Mouse (Mus musculus): Measurements from ENCODE around the gene Polr1e. TPM values are rescaled to one million over a fixed set of nuclear protein-coding genes. Genes with fewer than 3 reads are reported as not detected.
A peak's percentile ranks its signal among the peaks of the same experiment; 100 is the strongest.
"Not testable (repeated sequence)": the region's sequence is repeated elsewhere in the genome, so short reads cannot be mapped to it uniquely, and the experiment has no call there.

Gene Polr1e
- polyA plus RNA-seq, 1 experiment from 2014 or later = 36.7 TPM

DNA sequence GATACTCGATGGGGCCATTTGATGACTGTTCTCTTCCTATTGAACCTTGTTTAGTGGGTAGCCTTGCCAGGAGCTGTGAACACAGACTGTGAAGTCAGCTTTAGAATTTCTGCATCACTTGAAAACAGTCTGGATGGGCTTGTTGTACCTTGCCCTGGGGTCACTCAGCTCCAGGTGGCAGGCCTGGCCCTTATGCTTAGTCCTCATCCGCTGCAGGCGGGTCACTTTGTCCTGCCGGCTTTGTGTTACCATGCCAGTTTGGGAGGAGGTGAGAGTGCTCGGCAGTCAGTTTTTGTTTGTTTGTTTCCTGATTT is 36.5 kb upstream of the Polr1e start:
- H3K4me3 ChIP-seq = peak overlapping the region; percentile 48
- H3K4me2 ChIP-seq = peak overlapping the region; percentile 71
- H3K4me1 ChIP-seq (replicated peaks) = peaks cover 19% of the 10 kb centered on the region
- peak overlapping the region; percentile 49; the same call in 1 of the 2 replicates for H3K9ac ChIP-seq
- 21% methylated on average over 5 of the region's 5 CpGs for WGBS
- no peaks in the 10 kb centered on the region for H3K27me3 ChIP-seq
- no peaks in the 10 kb centered on the region for H3K36me3 ChIP-seq
- no peak overlapping the region for H3K27ac ChIP-seq (replicated peaks)
- H3K9me3 ChIP-seq = no peaks in the 10 kb centered on the region
- ATAC-seq (ENCODE audit: low FRiP score, low read depth) = no peak

DNA sequence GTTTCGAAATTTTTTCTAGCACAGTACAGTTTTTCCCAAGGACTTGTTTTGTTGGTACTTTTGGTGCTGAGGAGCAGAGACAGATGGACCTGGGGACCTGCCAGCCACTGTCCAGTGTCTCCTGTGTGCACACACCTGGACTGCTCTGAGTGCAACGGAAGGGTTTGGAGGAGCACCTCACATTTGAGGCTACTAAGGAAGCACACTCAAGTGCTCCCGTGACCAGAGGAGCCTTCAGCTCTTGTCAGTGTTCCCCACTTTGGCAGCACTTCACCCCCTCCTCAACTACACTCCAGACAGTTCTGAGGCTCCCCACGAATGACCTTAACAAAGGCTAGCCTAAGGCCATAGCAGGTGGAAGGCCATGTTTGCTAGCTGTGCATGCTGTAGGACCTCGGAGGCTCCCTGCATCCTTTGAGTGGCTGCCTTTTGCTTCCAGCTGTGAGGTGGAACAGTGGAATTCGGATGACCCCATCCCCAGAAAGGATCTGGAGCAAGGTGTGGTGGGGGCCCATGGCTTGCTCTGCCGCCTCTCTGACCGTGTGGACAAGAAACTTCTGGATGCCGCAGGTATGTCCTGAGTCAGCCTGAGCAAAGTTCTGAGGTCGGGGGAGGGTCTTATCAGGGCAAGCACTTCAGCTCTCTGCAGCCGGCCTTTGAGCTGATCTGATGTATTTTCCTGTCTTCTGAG is 35.8 kb upstream of the Polr1e start:
- 79% methylated on average over 11 of the region's 11 CpGs for WGBS
- no peak overlapping the region for H3K4me3 ChIP-seq
- ATAC-seq (ENCODE audit: low FRiP score, low read depth) = no peak
- peaks cover 19% of the 10 kb centered on the region for H3K4me1 ChIP-seq (replicated peaks)
- 0 out of 2 replicates have a peak overlapping the region, but pooled peaks have one; percentile 49 for H3K9ac ChIP-seq
- no peak overlapping the region for H3K4me2 ChIP-seq
- no peaks in the 10 kb centered on the region for H3K9me3 ChIP-seq
- H3K36me3 ChIP-seq = no peaks in the 10 kb centered on the region
- H3K27me3 ChIP-seq = no peaks in the 10 kb centered on the region
- H3K27ac ChIP-seq (replicated peaks) = no peak overlapping the region

DNA sequence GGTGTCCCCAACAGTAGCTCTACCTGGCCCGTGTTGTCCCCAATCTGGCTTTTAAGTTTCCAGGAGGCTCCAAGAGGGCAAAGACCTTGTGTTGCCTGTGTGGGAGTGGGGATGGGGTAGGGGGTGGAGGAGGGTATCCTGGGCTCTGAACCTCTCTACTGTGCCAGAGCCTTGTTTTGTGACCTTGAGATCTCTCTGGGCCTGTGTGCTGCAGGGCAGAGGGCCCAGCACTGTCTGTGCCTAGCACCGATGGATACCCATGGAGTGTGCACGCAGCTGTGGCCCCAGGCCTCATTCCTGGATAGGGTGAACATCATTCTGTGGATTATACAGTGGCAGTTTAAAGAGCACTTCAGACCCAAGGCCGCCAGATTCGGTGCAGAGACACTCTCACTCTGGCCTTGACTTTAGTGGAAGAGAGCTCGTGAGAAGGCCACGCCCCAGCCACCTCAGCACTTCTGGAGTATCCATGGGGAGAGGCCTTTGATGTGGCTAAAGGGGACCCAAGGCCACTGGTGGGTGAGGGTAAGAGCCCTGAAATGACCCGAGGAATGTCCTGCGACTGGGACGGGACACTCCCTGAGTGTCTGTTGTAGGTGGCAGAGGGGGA is 35.1 kb upstream of the Polr1e start:
- Histone ChIP-seq H3K9ac (no peak overlapping the region), H3K4me2 (no peak overlapping the region), H3K27me3 (no peaks in the 10 kb centered on the region), H3K9me3 (no peaks in the 10 kb centered on the region), H3K4me3 (no peak overlapping the region), H3K36me3 (no peaks in the 10 kb centered on the region), H3K4me1 (replicated peaks) (peaks cover 19% of the 10 kb centered on the region), H3K27ac (replicated peaks) (no peak overlapping the region)
- no peak for ATAC-seq (ENCODE audit: low FRiP score, low read depth)
- WGBS = 91% methylated on average over 10 of the region's 10 CpGs

DNA sequence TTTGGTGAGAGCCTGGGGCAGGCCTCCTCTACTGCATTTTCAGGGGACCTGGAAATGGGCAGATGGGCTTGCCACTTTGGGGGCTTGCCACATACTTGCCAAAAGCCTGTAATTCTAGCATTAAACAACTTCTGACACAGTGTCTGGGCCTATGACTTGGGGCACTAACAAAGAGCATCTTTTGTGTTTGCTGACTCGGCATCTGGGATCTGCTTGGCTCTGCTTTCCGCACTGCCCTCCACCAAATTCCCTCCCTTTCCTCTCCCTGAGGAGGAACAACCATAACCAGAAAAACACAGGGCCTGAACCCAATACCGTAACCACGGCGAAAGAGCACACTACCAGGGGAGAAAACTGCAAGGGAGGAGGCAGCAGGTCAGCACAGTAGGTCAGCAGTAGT is 27.8 kb upstream of the Polr1e start:
- H3K36me3 ChIP-seq = peaks cover 17% of the 10 kb centered on the region; the same call in 1 of the 2 replicates
- no peak overlapping the region for H3K4me3 ChIP-seq
- 93% methylated on average over 5 of the region's 5 CpGs for WGBS
- H3K4me2 ChIP-seq = no peak overlapping the region
- H3K9ac ChIP-seq = no peak overlapping the region
- no peak overlapping the region for H3K27ac ChIP-seq (replicated peaks)
- H3K4me1 ChIP-seq (replicated peaks) = no peaks in the 10 kb centered on the region
- H3K9me3 ChIP-seq = no peaks in the 10 kb centered on the region
- no peaks in the 10 kb centered on the region for H3K27me3 ChIP-seq
- no peak for ATAC-seq (ENCODE audit: low FRiP score, low read depth)

DNA sequence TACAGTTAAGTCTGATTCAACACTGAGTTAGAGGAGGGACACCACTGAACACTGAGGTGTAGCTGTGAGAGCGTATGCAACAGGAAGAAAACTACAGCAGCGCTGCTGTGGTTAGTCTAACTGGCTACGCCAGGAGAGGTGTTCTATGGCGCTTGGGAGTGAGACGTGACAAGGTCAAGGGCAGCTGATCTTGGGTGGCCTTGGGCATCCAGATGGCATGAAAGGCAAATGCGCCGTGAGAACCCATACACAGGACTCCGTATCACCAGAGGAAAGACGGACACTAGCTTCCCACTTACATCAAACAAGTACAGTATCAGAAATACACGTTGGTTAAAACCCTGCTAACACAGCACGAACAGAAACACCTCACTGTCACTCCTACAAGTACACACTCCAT is 26.1 kb upstream of the Polr1e start:
- peaks cover 17% of the 10 kb centered on the region; the same call in 1 of the 2 replicates for H3K36me3 ChIP-seq
- H3K27ac ChIP-seq (replicated peaks) = not testable (repeated sequence)
- 93% methylated on average over 11 of the region's 11 CpGs for WGBS

DNA sequence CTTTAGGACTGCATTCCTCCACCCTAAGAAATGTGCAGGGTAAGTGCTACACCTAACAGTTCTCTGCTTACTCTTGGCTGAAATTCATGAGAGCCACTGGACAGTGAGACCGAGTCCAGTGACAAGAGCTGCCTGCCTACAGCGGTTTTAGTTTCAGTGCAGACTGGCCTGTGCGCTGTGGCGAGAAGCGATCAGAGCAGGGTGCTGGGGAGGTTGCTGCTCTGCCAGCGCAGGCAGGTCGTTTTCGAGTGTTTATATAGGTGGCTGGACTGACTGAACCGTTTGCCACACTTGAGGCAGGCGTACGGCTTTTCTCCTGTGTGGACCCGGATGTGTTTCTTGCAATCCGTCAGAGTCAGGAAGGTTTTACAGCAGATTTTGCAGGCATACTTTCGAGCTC is 25.2 kb upstream of the Polr1e start:
- not testable (repeated sequence) for H3K9ac ChIP-seq; H3K4me1 ChIP-seq (replicated peaks); H3K4me2 ChIP-seq; H3K27ac ChIP-seq (replicated peaks); H3K9me3 ChIP-seq; H3K27me3 ChIP-seq; H3K4me3 ChIP-seq; ATAC-seq (ENCODE audit: low FRiP score, low read depth)
- WGBS = 95% methylated on average over 14 of the region's 14 CpGs
- peaks cover 17% of the 10 kb centered on the region; the same call in 1 of the 2 replicates for H3K36me3 ChIP-seq

More for the DNA sequence above, 26.1 kb upstream of the Polr1e start:
- not testable (repeated sequence) for H3K4me3 ChIP-seq; H3K27me3 ChIP-seq; ATAC-seq (ENCODE audit: low FRiP score, low read depth); H3K9me3 ChIP-seq; H3K9ac ChIP-seq; H3K4me1 ChIP-seq (replicated peaks); H3K4me2 ChIP-seq

DNA sequence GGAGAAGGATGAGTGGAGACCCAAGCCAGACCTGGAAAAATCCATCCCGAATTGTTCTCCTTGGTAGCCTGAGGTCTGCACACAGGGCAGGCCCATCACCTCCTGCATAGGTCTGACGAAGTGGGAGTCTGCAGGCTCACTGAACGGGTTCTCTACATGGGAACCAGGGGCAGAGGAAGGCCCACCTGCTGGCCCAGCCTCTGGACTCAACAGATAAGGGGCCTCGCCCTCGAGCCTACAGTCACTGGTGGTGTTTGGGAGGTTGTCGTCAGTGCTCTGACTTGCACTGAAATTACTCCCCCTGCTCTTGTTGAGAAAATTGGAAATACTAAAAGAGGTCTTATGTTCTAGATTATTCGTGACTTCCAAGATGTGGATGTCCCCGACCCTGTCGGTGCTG is 24.5 kb upstream of the Polr1e start:
- Histone ChIP-seq H3K4me2 (no peak overlapping the region), H3K4me1 (replicated peaks) (peaks cover 7% of the 10 kb centered on the region), H3K27me3 (no peaks in the 10 kb centered on the region), H3K9me3 (no peaks in the 10 kb centered on the region), H3K4me3 (no peak overlapping the region), H3K27ac (replicated peaks) (no peak overlapping the region), H3K36me3 (peaks cover 17% of the 10 kb centered on the region; the same call in 1 of the 2 replicates), H3K9ac (no peak overlapping the region)
- 91% methylated on average over 9 of the region's 9 CpGs for WGBS
- no peak for ATAC-seq (ENCODE audit: low FRiP score, low read depth)

DNA sequence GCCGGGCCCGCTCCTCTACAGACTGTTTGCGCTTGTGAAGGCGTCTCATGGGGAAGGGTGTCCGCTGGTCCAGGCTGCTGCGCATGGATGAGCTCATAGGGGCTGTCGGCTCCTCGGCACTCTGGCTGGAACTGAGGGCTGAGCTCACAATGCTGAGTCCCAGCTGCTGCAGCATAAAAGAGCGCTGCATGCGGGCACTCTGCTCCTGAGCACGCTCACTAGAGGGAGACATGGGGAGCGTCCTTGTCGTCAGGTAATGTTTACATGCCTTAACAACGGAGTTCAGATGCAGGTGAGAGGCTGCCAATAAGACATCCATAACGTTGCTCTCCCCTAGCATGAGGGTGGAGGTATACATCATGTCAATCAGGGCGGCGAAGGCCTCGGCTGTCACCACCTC is 23.6 kb upstream of the Polr1e start:
- WGBS = 80% methylated on average over 18 of the region's 18 CpGs
- Histone ChIP-seq H3K4me3 (no peak overlapping the region), H3K9ac (no peak overlapping the region), H3K4me1 (replicated peaks) (peaks cover 13% of the 10 kb centered on the region), H3K4me2 (no peak overlapping the region), H3K9me3 (no peaks in the 10 kb centered on the region), H3K36me3 (peaks cover 17% of the 10 kb centered on the region; the same call in 1 of the 2 replicates), H3K27ac (replicated peaks) (no peak overlapping the region), H3K27me3 (no peaks in the 10 kb centered on the region)
- no peak; the same call in 1 of the 2 replicates for ATAC-seq (ENCODE audit: low FRiP score, low read depth)

DNA sequence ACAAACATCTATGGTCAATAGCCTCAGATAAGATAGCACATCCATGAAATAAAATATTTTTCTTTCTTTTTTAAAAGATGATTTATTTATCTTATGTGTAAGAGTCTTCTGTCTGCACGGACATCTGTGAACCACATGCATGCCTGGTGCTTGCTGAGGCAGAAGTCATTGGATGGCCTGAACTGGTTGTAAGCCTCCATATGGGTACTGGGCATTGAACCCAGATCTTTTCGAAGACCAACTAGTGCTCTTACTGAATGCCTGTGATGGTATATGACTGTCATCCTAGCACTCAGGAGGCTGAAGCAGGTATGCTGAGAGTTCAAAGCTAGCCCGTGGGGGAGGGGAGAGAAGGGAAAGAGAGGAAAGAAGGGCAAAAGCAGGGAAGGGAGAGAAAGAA is 20.3 kb upstream of the Polr1e start:
- no peak overlapping the region for H3K27ac ChIP-seq (replicated peaks)
- 72% methylated on average over 3 of the region's 3 CpGs for WGBS
- H3K36me3 ChIP-seq = peaks cover 10% of the 10 kb centered on the region; the same call in 1 of the 2 replicates
- no peaks in the 10 kb centered on the region for H3K27me3 ChIP-seq
- H3K4me1 ChIP-seq (replicated peaks) = peaks cover 13% of the 10 kb centered on the region
- no peak overlapping the region for H3K4me2 ChIP-seq
- H3K4me3 ChIP-seq = no peak overlapping the region
- H3K9me3 ChIP-seq = no peaks in the 10 kb centered on the region
- no peak for ATAC-seq (ENCODE audit: low FRiP score, low read depth)
- H3K9ac ChIP-seq = no peak overlapping the region

DNA sequence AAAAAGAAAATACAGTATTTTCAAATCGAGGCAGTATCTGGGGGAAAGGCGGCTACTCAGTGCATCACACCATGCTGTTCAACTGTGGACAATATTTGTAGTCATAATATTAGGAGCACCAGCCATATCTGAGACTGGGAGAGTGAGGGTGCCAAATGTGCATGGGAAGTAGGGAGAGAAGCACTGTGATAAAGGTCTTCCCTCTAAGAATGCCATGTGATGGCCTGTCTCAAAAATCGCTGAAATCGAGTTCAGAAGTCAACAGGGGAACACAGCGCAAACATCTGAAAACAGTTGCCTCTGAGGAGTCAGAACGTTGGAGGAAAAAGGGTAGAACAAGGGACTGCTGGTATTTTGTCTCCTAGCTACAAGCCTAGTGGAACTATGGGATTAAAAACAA is 18.4 kb upstream of the Polr1e start:
- Histone ChIP-seq H3K27me3 (no peaks in the 10 kb centered on the region), H3K4me2 (no peak overlapping the region), H3K9me3 (no peaks in the 10 kb centered on the region), H3K4me3 (no peak overlapping the region), H3K4me1 (replicated peaks) (peaks cover 13% of the 10 kb centered on the region), H3K27ac (replicated peaks) (no peak overlapping the region), H3K36me3 (no peaks in the 10 kb centered on the region), H3K9ac (no peak overlapping the region)
- WGBS = 90% methylated on average over 6 of the region's 6 CpGs
- no peak for ATAC-seq (ENCODE audit: low FRiP score, low read depth)

DNA sequence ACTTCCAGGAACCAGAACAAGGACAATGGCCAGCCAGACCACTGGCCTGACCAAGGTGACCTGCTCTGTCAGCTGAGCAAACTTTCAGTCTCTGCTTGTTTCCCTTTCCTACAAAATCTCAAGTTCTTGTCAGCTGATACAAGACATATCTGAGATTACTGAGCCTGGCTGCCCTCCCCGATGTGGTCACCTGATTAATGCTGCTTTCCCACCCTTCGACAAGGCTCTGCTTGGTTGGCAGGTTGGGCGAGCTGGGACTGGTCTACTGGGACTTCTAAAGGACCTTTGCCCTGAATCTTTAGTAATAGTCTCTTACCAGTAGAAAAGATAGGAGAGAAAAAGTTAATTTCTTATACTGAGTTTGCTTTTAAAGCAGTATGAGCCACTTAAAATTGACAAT is 12.9 kb upstream of the Polr1e start:
- H3K36me3 ChIP-seq = no peaks in the 10 kb centered on the region
- no peak overlapping the region for H3K4me3 ChIP-seq
- peaks cover 14% of the 10 kb centered on the region for H3K4me1 ChIP-seq (replicated peaks)
- no peak for ATAC-seq (ENCODE audit: low FRiP score, low read depth)
- H3K27me3 ChIP-seq = no peaks in the 10 kb centered on the region
- no peaks in the 10 kb centered on the region for H3K9me3 ChIP-seq
- 86% methylated on average over 3 of the region's 3 CpGs for WGBS
- no peak overlapping the region for H3K9ac ChIP-seq
- no peak overlapping the region for H3K27ac ChIP-seq (replicated peaks)
- no peak overlapping the region for H3K4me2 ChIP-seq

DNA sequence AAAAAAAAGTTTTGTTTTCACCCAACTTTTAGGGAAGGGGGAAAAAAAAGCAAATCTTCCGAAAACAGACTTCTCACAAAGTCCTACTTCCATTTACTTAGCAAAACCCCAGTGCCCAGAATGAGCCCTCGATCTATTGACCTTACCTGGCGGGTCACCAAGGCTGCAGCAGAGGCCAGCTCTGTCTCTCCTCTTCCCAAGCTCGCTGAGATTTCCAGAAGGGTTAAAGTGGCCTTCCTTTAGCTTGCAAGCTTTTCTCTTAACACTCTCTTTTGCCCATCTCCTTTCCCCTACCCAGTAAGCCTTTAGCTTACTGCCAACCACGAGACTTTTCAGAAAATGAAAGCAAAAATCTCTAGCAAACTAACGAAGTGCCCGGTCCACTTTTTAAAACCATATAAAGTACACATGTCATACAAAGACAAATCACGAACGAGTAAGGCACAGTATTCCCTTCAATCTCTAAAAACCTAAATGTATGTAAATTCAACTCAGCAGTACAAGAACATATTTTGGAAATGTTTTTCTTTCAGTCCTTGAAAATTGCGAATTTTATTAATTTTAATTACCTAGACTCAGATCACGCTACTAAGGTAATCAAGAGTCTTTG is 7.5 kb upstream of the Polr1e start:
- 14% methylated on average over 11 of the region's 11 CpGs for WGBS
- peak overlapping the region; percentile 64 for H3K4me3 ChIP-seq
- peak overlapping the region; percentile 75 for H3K4me2 ChIP-seq
- H3K27ac ChIP-seq (replicated peaks) = peak overlapping the region; percentile 97
- no peak for ATAC-seq (ENCODE audit: low FRiP score, low read depth)
- H3K27me3 ChIP-seq = no peaks in the 10 kb centered on the region
- H3K4me1 ChIP-seq (replicated peaks) = peaks cover 29% of the 10 kb centered on the region
- H3K36me3 ChIP-seq = no peaks in the 10 kb centered on the region
- no peaks in the 10 kb centered on the region for H3K9me3 ChIP-seq
- peak overlapping the region; percentile 83 for H3K9ac ChIP-seq

Data from hindbrain, embryonic 15.5 days (tissue).